Mouse (Mus musculus) neural tube, embryonic 11.5 days (tissue): Measurements from ENCODE around the gene Als2cl. TPM values are rescaled to one million over a fixed set of nuclear protein-coding genes. Genes with fewer than 3 reads are reported as not detected.

Source experiments
- microRNA-seq: library from miRNA; unstranded; fragments of <30 nt; microRNA quantifications from one replicate; pipeline ENCODE4, GENCODE M21; 2016
- polyA plus RNA-seq: library from polyadenylated mRNA; unstranded; fragments of >200 nt; fragmentation: Nextera tagmentation; extraction: Ambion mirVana; gene quantifications from 2 replicates; pipeline ENCODE4 v1.2.1, GENCODE M21; 2014

Gene Als2cl
- polyA plus RNA-seq, 1 experiment from 2014 or later = 1.1 TPM

Small RNA genes lying within 50 kb of the gene (microRNA-seq; reads per million reads assigned to microRNA genes)
- gene Gm24269 = not detected

Other genes starting within 250 kb of the Als2cl start
- 0.87 and 1.1 TPM in 2 replicates for gene Nbeal2, start 225.7 kb upstream of the Als2cl start, polyA plus RNA-seq
- gene Ccdc12, start 223.4 kb upstream of the Als2cl start, polyA plus RNA-seq = 131 and 134 TPM in 2 replicates
- 2.9 and 5.3 TPM in 2 replicates for gene Myl3, start 138.0 kb upstream of the Als2cl start, polyA plus RNA-seq
- 33.7 and 36.2 TPM in 2 replicates for gene Pth1r, start 132.7 kb upstream of the Als2cl start, polyA plus RNA-seq
- gene Prss42, start 81.7 kb upstream of the Als2cl start, polyA plus RNA-seq = not detected in 2 replicates
- gene Prss44, start 65.9 kb upstream of the Als2cl start, polyA plus RNA-seq = not detected in 2 replicates
- 0.14 TPM in 1 of 2 replicates, not detected in the other for gene Prss43, start 53.2 kb upstream of the Als2cl start, polyA plus RNA-seq
- gene Prss45, start 45.3 kb upstream of the Als2cl start, polyA plus RNA-seq = 0.20 TPM in 1 of 2 replicates, not detected in the other
- not detected in 2 replicates for gene Prss46, start 35.4 kb upstream of the Als2cl start, polyA plus RNA-seq
- not detected in 2 replicates for gene Prss50, start 21.9 kb upstream of the Als2cl start, polyA plus RNA-seq
- gene Tmie, start 243 bp downstream of the Als2cl start, polyA plus RNA-seq = 0.32 and 0.70 TPM in 2 replicates
- not detected in 2 replicates for gene Fam240a, start 37.0 kb downstream of the Als2cl start, polyA plus RNA-seq
- not detected in 2 replicates for gene Tdgf1, start 66.3 kb downstream of the Als2cl start, polyA plus RNA-seq
- gene Lrrc2, start 71.7 kb downstream of the Als2cl start, polyA plus RNA-seq = 0.15 and 0.51 TPM in 2 replicates
- gene Rtp3, start 110.7 kb downstream of the Als2cl start, polyA plus RNA-seq = 0.09 TPM in 1 of 2 replicates, not detected in the other
- 0.19 TPM in 1 of 2 replicates, not detected in the other for gene Ltf, start 139.4 kb downstream of the Als2cl start, polyA plus RNA-seq
- 0.54 and 1.6 TPM in 2 replicates for gene Ccrl2, start 177.6 kb downstream of the Als2cl start, polyA plus RNA-seq
- 50.8 and 51.3 TPM in 2 replicates for gene Lrrfip2, start 237.7 kb downstream of the Als2cl start, polyA plus RNA-seq